Mouse (Mus musculus) cerebellum, postnatal 14 days (tissue): ENCODE measurements at regions not wholly inside any gene's neighbourhood (a gene's known extent, or its start where the extent isn't known, plus 50 kb on each side); places are given as distances from the start of the nearest gene placed in this dataset.

Experiments used
- DNase-seq, 2 experiments: peaks; one replicate each; pipeline ENCODE4 v3.0.0; 2021; ENCODE audit warnings: mixed read lengths in 2 of 2

DNA sequence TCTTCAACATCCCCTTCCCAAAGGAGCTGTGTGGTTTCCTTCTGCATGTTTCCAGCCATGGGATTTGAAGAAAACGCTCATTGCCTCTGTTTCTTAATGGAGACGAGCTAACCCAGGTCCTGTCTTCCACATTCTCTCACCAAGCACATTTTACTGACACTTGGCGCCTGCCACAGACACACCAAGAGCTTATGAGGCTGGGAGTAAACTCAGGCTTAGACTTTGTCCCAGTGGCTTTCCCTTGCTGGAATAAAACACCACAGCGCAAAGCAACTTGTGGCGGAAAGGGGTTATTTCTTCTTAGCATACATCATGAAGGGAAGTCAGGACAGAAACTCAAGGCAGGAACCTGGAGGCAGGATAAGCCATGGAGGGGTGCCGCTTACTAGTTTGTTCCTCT is 184.5 kb upstream of the Hes1 start:
- DNase-seq, result no peak

GRCm38 (mm10) chr16:29881497-29881896 is 182.7 kb upstream of the Hes1 start:
- DNase-seq, result peak in 1 of 2 experiments; percentile 22

- peak; percentile 83 to 89 for DNase-seq
These were observed 181.8 kb upstream of the Hes1 start for GRCm38 (mm10) chr16:29882226-29882972.

- DNase-seq, result no peak
These were observed 180.8 kb upstream of the Hes1 start for GRCm38 (mm10) chr16:29883252-29883992.

GRCm38 (mm10) chr16:29884899-29885298 is 179.3 kb upstream of the Hes1 start:
- peak; percentile 37 to 46 for DNase-seq

- DNase-seq, result no peak
These were observed 177.4 kb upstream of the Hes1 start for GRCm38 (mm10) chr16:29886755-29887154.

- DNase-seq, result no peak
These were observed 174.8 kb upstream of the Hes1 start for GRCm38 (mm10) chr16:29889346-29889745.

- no peak for DNase-seq
These were observed 172.7 kb upstream of the Hes1 start for GRCm38 (mm10) chr16:29891472-29891871.

DNA sequence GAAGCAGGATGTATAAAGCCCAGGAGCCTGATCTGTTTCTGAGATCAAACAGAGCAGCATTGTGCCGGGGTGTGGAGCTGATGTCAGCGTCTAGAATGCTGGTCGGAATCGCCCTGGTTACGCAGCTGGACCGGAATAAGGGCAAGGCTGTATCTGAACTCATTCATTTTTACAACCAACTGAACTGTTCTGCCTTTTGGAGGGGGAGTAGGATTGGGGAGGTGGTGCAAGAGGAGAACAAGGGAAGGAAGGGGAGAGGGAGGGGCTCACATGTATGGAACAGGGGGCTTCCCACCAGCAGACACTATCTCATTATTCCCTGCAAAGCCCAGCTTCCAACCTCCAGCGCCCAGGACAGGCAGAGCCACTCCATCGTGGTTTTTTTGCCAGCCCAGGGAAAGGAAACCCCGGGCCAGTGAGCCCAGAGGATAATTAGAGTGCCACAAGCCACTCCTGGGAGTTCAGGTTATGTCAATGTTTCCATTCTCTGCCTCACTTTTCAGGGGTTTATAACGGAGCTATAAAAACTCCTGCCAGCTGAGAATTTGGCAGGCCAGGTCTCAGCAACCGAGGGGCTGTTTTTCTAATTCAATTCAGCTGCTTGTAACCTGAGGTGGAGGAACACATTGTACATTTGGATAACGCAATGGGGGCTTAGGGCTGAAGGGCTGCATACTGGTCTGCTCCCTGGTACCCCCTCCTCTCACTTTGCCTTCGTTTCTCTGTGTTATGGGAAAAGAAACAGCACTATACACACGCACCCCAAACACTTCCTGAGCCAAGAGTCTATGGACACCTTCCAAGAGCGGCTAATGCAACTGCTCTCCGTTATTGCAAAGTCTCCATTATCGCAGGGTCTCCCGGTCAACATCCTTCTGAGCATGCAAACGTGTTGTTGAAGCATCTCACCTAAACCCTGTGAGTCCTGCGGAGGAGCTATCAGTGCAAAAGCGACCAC is 170.0 kb upstream of the Hes1 start:
- peak; percentile 10 to 14 for DNase-seq

GRCm38 (mm10) chr16:29896393-29896792 is 167.8 kb upstream of the Hes1 start:
- no peak for DNase-seq

DNA sequence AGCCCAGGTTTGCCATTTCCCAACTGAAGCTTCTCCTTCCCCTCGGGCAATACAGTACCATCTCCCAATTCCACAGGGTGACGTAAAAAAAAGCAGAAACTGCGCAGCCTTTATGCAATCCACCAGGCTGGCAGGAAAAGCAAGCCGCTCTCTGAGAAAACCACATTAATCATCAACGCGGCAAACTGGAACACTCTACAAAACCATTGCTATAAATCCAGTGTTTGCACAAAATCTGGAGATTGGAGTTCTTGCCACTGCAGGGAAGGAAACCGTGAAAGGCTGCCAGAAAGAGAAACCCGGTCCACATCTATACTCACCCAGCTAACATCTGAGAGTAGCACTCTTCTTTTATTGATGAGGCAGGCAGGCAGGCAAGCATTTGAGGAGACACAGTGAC is 160.7 kb upstream of the Hes1 start:
- DNase-seq, result no peak

DNA sequence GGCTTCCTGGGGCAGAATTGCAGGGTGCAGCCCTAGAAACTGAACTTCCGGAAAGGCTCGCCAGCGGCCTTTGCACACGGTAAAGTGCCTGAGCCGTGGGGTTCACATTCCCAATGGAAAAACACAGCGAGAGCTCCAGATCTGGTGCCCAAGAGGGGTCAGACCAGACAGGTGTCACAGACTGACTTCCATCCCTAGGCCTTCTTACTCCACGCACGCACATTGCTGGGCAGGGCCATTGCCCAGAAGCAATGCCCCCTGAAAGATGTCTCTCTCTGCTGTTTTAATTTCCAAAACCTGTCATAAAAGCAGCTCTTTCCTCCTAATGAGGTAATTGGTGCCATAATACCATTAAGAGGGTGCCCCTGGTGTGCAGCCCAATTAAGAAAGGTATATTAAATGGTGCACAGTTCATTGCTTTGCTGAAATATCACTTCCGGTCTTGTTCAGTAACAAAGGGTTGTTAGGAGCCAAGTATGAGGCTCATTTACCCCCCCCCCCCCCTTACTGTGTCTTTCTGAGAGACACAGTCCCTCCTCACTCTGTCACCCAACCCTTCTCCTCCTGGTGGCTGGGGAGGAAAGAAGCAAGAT is 159.9 kb upstream of the Hes1 start:
- no peak for DNase-seq

- DNase-seq, result no peak
These were observed 156.9 kb upstream of the Hes1 start for GRCm38 (mm10) chr16:29907331-29907730.

GRCm38 (mm10) chr16:29908031-29908430 is 156.2 kb upstream of the Hes1 start:
- DNase-seq, result no peak

DNA sequence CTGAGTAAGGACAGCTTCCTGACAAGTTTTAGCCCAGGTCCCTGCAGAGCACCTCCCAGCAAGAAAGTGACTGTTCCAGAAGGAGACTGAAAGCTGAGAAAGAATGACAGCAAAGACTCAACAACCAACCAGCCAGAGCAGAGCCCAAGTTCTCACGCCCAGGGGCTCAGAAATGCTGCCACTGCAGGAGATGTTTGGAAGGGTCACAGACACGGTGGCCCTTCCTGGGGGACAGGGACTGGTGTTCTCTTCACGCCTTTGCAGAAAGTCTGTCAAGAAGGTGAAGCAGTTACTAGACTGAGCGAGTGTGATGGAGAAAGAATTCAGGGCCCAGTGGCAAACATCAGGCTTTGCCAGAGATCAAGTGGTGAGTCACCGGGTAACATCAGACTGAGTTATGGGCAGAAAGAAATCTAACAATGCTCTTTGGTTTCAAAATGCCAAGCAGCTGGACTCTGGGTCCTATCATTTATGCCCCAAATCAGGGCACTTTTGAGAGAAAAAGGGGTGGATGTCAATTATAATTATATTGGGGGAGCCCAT is 154.2 kb upstream of the Hes1 start:
- DNase-seq, result no peak

- no peak for DNase-seq
These were observed 153.0 kb upstream of the Hes1 start for GRCm38 (mm10) chr16:29911164-29911571.

DNA sequence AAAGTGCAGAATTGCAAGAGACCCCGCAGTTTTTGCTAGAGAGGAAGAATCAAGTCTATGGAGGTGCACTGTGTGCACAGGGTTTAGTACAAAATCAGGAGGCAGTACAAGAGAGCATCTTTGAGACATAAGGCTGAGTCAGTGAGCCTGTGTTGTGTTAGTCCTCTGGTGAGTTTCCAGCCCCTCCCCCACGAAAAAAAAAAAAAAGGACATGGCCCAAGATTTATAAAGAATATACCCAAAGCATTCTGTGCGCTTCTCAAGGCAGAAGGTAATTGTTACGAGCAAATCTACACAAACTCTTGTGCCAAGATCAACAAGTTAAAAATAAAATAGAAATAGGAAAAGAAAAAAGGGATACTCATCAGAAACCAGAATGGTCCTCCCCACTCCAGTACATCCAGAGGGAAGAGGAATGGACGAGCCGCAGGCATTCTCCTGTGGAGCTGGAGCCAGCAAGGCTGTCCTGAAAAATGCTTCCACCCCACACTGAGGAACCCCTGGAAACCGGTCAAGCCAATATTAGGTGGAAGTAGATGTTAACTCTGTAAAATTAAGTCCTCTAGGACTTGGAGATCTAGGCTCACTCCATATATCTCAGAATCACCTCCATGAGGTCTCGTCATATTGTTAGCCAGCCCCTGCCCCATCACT is 150.7 kb upstream of the Hes1 start:
- DNase-seq, result no peak

- peak; percentile 62 to 72 for DNase-seq
These were observed 148.8 kb upstream of the Hes1 start for GRCm38 (mm10) chr16:29915346-29915745.

- no peak for DNase-seq
These were observed 146.2 kb upstream of the Hes1 start for GRCm38 (mm10) chr16:29917989-29918388.

DNA sequence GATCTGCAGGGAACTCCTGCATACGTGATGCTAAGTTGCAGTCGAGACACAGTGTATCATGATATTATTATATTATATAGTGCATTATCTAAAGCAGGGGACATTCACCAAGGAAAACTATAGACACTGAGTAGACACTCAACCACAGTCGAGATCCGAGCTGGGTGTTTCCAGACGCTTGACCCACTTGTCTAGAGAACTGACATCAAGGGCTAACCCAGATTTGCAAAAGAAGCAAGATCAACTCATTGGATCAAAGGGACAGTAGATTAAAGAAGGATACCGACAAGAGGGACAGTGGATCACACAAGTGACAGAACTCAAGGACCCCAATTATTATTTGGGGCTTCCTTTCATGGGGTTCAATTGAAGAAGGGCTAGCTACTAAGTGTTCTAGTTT is 145.8 kb upstream of the Hes1 start:
- no peak for DNase-seq

- no peak for DNase-seq
These were observed 143.2 kb upstream of the Hes1 start for GRCm38 (mm10) chr16:29920940-29921339.

DNA sequence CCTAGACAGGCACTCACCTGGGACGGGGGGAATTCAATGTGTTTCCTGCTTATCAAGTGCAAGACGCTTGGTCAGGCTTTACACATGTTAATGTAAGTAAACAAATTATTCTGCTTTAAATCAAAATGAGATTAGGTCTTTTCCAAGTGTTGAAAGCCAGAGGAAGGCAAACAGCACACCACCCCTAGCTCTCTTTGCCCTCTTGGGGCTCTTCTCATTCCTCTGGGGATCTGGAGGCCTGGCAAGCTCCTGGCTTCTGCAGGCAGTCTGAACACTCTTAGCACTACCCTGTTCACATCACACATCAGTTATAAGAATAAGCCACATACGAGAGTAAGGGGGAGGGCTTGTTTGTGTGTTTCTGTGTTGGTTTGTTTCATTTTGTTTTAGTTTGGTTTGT is 142.8 kb upstream of the Hes1 start:
- DNase-seq, result no peak
